Mouse (Mus musculus): ENCODE results near the gene Atg16l2.

DNA sequence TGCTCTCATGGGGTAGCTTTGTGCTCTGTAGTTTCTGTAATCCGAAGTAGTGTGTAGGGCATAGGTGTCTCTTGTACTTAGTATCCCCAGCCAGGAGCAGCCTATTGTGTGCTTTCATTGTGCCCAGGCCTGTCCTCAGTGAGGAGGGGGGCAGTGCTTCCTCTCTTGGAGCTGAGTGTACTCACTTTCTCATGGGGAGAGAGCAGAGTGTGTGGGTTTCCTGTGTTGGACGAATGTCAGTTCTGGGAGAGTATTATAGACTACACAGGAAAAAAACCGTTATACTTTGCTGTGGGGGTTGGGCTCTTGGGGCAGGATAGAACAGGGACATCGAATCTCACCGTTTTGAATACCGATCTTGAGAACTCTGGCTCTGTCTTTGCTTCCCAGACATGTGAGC, 39.4 kb upstream of the Atg16l2 start:
- TF ChIP-seq ZNF384 (IDR thresholded peaks at IDR 0.05; ENCODE audit: low read depth, low read length), result no peak
- no peak for TF ChIP-seq ZC3H11A (IDR thresholded peaks at IDR 0.05; ENCODE audit: borderline replicate concordance, low read depth, low read length)
- no peak for TF ChIP-seq CHD2 (IDR thresholded peaks at IDR 0.05; ENCODE audit: low read depth, low read length)
- TF ChIP-seq MAFK (IDR thresholded peaks at IDR 0.05; ENCODE audit: insufficient read depth, low read depth, low read length), result no peak
